Mouse (Mus musculus): ENCODE data around the gene Tph2. TPM values are rescaled to one million over a fixed set of nuclear protein-coding genes. Genes with fewer than 3 reads are reported as not detected.

Gene Tph2
- total RNA-seq, 2 experiments from 2014 or later: not detected

Other genes with a start within 250 kb of the Tph2 start
- 10 to 100 TPM; 46.8 to 49.4 TPM for gene Tbc1d15, start 66.4 kb upstream of the Tph2 start, total RNA-seq (2021)
- gene Rab21, start 130.6 kb upstream of the Tph2 start, total RNA-seq (2021): 10 to 100 TPM; 73.9 to 78.2 TPM
- 10 to 100 TPM; 10.3 to 15.0 TPM for gene Tmem19, start 177.5 kb upstream of the Tph2 start, total RNA-seq (2021)
- 1 to 10 TPM; 7.8 to 9.4 TPM for gene Thap2, start 199.4 kb upstream of the Tph2 start, total RNA-seq (2021)
- 10 to 100 TPM; 11.6 to 17.2 TPM for gene Zfc3h1, start 199.9 kb upstream of the Tph2 start, total RNA-seq (2021)